Mouse (Mus musculus) forebrain, postnatal 0 days (tissue): ENCODE measurements at regions not wholly inside any gene's neighbourhood (a gene's known extent, or its start where the extent isn't known, plus 50 kb on each side); places are given as distances from the start of the nearest gene placed in this dataset.
A peak's percentile ranks its signal among the peaks of the same experiment; 100 is the strongest.

Source experiments
- ATAC-seq: fragments of 200-750 bp; cut with Nextera tagmentation; 2 replicates; pipeline ENCODE4 v1.8.0; 2017; ENCODE audit warnings: mild to moderate bottlenecking, moderate library complexity
- DNase-seq: peaks from one replicate; pipeline ENCODE4 v3.0.0-alpha.2; 2015
- H3K27ac ChIP-seq: fragments of 300-500 bp; sonication (generic); 2 replicates; pipeline ENCODE4 v1.5.1; 2014; ENCODE audit warnings: low read depth, mild to moderate bottlenecking, antibody characterized with exemption, low read length, moderate library complexity, mixed read lengths
- H3K27me3 ChIP-seq: fragments of 300-500 bp; sonication (generic); 2 replicates; pipeline ENCODE4 v1.6.1; 2014; ENCODE audit warnings: mild to moderate bottlenecking, low read length, mixed read lengths; ENCODE audit not compliant: insufficient read depth
- H3K36me3 ChIP-seq: fragments of 300-500 bp; sonication (generic); 2 replicates; pipeline ENCODE4 v1.6.1; 2014; ENCODE audit warnings: mild to moderate bottlenecking, moderate library complexity; ENCODE audit not compliant: insufficient read depth
- H3K4me1 ChIP-seq: fragments of 300-500 bp; sonication (generic); 2 replicates; pipeline ENCODE4 v1.6.1; 2014; ENCODE audit warnings: antibody characterized with exemption; ENCODE audit not compliant: insufficient read depth
- H3K4me2 ChIP-seq: fragments of 300-500 bp; sonication (generic); 2 replicates; pipeline ENCODE4 v1.6.1; 2014; ENCODE audit warnings: low read depth, mild to moderate bottlenecking, moderate library complexity
- H3K4me3 ChIP-seq: fragments of 300-500 bp; sonication (generic); 2 replicates; pipeline ENCODE4 v1.5.1; 2014; ENCODE audit warnings: low read depth, low read length, mixed read lengths
- H3K9ac ChIP-seq: fragments of 300-500 bp; sonication (generic); 2 replicates; pipeline ENCODE4 v1.6.1; 2014; ENCODE audit warnings: mild to moderate bottlenecking
- H3K9me3 ChIP-seq: fragments of 300-500 bp; sonication (generic); 2 replicates; pipeline ENCODE4 v1.6.1; 2016; ENCODE audit warnings: low read length
- CTCF ChIP-seq: sonication (generic); IDR thresholded peaks from 2 replicates; pipeline ENCODE4 v1.5.1; 2016; ENCODE audit warnings: antibody characterized with exemption, control low read depth, low read depth
- WGBS: fragments of 180-500 bp; shearing (Covaris S2); extraction: QIAGEN DNeasy Blood & Tissue Kit; methylation state at CpG from one replicate; pipeline ENCODE4 v1.1.7; 2014; 5-methylcytosine and 5-hydroxymethylcytosine counted together

- Histone ChIP-seq H3K36me3 (no peaks in the 10 kb centered on the region), H3K4me3 (no peak overlapping the region), H3K9ac (no peak overlapping the region), H3K4me1 (no peaks in the 10 kb centered on the region), H3K4me2 (no peak overlapping the region), H3K9me3 (no peaks in the 10 kb centered on the region), H3K27ac (no peak overlapping the region), H3K27me3 (no peaks in the 10 kb centered on the region)
- DNase-seq (peak; percentile 3), ATAC-seq (peak; percentile 70)
- no peak for TF ChIP-seq CTCF
Observed at GRCm38 (mm10) chr7:53018094-53018493, 1002.6 kb upstream of the 1700015G11Rik start.

- WGBS = 67% methylated on average over 1 of the region's 1 CpGs
- Histone ChIP-seq H3K9me3 (no peaks in the 10 kb centered on the region), H3K4me1 (no peaks in the 10 kb centered on the region), H3K4me2 (no peak overlapping the region), H3K27me3 (no peaks in the 10 kb centered on the region), H3K9ac (no peak overlapping the region), H3K27ac (no peak overlapping the region), H3K4me3 (no peak overlapping the region), H3K36me3 (no peaks in the 10 kb centered on the region)
- ATAC-seq (peak; percentile 91), DNase-seq (peak; percentile 47)
- no peak for TF ChIP-seq CTCF
Observed at GRCm38 (mm10) chr7:53017579-53017978, 1002.1 kb upstream of the 1700015G11Rik start.
